Mouse (Mus musculus) mouse embryonic stem cell (cell line): ENCODE data around the gene Gm20388.

Experiments used
- in situ Hi-C, 2 experiments: fragments of 300-500 bp; cut with MboI; formaldehyde crosslinking; loops; 1 replicate in 1 of 2; 3 replicates in 1 of 2; pipeline ENCODE4 v1.14.3; 2019 to 2020; ENCODE audit warnings: low sequenced_read_pairs in 2 of 2, low pct_unique_long_range_greater_than_20kb in 1 of 2, mixed read lengths in 1 of 2; ENCODE audit not compliant: unreplicated experiment in 1 of 2

The Gm20388 gene

DNA sequence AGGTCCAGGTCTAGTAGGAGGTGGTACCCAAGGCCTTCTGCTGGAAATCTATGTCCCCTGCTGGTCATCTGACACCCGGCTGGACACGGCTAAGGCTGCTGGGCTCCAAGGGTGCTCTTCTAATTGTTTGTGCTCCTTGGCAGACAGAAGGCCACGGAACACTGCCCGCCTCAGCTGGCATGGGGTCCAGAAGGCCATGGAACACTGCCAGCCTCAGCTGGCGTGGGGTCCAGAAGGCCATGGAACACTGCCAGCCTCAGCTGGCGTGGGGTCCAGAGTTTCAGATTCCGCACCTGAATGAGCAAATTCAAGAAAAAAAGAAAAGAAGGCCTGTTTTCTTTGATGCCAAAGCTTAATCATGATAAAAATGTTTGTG is 2070.9 kb downstream of the Gm20388 start:
- in situ Hi-C loops: no loop called here

DNA sequence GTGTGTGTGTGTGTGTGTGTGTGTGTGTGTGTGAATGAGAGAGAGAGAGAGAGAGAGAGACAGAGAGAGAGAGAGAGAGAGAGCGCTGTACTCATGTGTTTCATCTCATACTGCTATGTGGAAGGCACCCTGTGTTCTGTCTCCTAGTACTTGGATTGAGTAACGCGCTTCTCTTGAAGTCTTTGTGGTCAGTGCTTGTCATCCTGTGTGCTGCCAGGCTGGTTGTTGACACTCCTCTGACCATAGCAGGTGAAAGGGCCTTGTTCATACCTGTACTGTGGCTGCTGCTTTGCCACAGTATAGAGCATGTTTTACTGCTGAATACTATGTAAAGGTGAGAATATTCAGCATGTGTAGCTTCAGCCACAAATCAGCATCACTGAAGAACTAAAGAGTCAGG is 2075.0 kb downstream of the Gm20388 start:
- in situ Hi-C loops: no loop called here

DNA sequence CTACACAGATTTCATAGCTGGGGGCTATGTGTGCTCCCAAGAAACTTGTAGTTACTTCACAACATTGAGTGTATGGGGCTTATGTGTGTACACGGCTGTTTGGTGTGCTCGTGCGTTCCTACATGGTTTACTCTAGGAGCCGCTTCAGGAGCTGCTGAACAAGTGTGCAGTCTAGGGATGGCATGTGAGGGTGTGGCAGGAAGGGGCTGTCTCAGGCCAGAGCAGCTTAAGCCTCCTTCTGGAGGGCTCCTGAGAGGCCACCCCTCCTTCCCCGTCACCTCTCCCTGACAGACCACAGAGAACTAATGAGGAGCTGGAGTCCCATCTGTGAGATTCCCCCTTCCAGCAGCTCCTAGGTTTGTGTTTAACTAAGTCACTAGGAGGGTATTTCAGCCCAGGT is 2077.3 kb downstream of the Gm20388 start:
- in situ Hi-C loops: no loop called here

DNA sequence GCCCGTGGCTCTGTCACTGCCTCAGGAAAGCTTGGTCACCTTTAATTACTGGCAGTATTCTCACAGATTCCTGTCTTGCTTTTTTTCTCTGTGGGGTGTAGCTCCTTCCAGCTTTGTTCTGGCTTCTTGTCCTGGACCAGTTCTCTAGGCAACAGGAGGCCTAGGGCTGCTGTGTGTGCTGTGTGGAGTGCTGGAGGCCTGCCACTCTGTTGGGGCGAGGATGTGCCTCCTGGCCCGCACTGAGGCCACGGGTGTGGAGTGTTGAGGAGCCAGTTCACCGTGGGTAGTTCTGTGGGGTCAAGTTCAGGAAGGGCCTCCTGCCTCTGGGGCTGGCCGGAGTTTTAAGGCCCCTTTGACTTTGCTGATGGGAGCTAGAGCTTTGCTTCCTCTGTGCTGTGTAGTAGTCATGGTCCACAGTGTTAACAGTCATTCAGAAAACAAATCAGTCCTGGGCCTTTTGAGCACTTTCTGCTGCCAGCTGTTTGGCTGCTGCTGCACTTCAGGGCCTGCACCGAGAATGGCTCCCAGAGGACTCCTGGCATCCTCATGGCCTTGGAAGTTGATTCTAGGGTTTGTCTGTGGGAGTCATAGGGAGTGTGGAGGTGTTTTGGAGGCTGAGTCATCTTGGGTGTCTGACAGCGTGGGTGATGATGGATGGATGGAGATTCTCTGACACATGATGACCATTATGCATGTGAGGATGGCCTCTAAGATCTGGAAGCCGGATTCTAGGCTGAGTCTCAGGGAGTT is 2080.0 kb downstream of the Gm20388 start:
- in situ Hi-C loops: no loop called here

DNA sequence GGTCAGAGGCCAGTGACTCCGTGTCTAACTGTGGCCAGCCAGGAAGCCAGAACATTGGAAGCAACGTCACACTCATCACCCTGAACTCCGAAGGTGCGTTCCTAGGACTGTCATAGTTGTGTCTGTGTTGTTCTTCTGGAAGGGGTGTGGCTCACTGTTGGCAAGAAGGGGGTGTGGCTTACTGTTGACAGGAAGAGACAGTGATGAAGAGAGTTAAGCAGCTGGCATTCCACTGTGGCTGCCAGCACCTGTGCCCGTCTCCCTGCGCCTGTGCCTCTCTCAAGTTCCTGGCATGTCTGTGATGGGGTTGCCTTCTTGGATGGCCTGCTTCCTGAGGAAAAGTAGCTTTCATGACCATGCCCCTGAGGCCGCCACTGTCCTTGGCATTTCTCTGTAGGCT is 2081.0 kb downstream of the Gm20388 start:
- in situ Hi-C loops: no loop called here

DNA sequence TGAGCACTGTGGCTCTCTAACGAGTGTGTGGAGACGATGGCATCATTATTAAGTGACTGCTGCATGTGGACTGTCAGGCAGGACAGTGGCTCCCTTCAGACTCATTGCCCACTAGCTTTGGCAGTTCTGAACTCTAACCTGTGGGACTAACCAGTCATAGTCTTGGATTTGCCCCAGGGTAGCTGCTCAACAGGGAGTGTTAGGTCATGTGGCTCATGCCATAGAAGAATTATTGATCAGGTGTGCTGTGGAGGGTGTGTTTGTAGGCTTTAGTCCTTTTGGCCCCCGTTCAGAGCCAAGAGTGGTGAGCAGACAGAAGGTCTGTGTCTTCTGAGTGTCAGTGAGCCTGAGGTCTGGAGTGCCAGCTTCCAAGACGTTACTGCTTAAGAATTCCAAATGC is 2082.3 kb downstream of the Gm20388 start:
- in situ Hi-C loops: no loop called here

DNA sequence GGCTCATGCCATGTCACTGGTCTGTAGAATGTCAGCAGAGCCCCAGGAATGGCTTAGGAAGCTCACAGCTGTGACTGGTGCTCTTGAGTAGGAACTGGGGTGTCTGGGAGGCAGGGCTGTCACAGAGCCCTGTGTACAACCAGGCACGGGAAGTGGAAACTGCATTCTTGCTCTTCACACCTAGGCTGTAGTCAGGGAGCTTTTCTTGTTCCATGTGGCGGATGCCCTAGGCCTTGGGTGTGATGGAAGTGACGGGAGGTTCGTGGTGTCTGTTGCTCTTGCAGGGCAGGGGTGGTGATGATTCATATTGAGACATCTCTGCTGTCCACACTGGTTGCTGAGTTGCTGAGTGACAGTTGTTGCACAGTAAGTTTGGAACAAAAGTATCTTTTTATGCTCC is 2084.5 kb downstream of the Gm20388 start:
- in situ Hi-C loops: no loop called here

DNA sequence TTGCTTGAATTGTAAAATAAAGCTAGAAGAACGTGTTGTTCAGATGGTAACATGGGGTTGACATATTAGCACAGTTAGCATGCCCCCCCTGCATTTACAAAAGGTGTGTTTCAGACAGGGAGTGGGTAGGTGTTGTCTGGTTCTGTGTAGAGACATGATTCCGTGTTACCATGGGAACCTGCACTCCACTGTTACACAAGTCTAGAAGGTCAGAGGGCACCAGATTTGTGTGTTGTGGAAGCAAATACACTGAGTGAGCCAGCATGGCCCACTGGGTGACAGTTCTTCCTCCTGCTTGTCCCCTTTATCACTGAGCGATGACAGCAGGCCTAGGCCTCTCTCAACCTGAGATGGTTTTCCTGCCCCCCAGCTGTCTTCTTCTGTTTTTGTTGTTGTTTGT is 2085.3 kb downstream of the Gm20388 start:
- in situ Hi-C loops: no loop called here

DNA sequence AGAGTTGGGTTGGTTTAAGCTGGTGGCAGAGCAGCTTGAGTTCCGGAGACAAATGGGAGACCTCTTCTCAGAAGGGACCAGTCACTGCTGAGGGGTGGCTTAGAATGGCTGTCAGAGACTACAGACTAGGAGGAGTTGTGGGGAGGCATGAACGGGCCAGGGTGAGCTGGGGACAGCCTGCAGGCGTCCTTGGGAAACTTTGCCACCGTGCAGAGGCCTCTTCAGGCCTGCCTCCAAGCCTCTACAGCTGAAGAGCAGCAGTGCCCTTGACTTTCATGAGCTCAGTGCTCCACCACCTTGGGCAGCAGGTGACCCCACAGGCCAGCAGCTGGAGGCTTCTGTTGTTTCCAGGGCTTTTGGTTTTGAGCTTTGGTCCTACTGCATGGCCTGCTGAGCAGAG is 2088.0 kb downstream of the Gm20388 start:
- in situ Hi-C loops: no loop called here

DNA sequence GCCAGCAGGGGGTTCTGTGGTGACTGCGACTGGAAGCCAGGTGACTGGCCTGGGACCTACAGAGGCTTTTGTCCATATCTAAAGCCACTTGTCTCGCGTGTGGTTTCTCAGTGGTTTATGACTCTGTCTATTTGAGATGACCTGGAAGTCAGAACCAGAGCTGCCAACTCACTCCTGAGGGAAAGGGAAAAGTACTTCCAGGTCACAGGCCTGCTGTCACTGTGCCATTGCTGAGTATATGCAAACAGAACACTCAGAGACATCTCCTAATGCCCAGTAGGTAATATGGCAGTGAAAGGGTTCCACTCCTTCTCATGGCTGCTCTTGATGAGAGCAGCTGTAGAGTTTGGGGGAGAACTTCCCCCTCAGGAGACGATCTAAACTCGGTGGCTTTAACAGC is 2088.6 kb downstream of the Gm20388 start:
- in situ Hi-C loops: no loop called here

DNA sequence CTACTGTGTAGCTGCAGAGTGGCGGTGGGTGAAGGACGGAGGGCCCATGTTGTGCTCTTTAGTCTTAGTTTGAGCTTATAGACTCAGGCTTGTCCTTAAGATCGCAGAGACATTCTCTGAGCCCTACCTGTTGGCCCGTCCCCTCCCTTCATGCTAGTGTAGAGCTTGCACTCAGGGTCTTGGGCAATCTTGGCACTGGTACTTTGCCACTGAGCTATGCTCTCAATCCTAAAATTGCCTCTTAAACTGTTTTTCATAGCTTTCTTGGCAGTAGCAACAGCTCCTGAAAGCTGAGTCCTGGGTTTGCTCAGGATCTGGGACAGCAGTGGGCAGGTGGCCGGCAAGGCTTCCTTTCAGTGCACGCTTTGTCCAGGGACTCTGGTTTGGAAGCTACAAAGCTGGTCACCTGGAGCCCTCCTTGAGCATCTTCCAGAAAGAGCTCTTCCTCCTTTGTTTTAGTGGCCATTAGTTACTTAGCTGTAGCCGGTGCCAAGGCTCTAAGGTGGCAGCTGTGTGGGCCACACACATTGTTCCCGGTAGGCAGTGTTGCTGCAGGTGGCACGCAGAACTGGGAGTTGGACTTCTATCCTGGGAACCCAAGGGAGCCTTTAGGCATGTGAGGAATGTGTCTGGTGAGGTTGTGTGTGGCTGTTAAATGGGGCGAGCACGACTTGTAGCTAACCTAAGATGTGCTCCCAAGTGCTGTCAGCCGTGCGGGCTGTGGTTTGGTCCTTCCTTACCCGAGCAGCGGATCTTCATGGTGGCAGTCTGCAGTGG is 2090.9 kb downstream of the Gm20388 start:
- in situ Hi-C loops: no loop called here

DNA sequence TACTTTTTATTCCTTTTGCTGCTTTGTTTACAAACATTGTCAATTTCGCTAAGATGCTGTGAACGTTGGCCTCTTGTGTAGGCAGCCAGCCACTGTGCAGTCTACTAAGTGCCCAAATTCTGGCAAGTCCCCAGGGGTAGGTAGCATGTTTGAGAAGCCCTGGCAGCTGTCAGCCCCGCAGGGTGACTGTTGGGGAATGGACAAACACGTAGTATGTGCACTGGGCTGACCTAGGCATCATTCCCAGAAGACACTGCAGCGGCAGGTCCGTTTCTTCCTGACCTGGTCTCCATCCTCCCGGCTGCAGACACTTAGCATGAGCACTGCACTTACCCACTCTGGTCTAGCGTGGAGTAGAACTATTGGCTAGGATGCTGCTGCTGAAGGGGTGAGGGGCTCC is 2093.0 kb downstream of the Gm20388 start:
- in situ Hi-C loops: no loop called here

DNA sequence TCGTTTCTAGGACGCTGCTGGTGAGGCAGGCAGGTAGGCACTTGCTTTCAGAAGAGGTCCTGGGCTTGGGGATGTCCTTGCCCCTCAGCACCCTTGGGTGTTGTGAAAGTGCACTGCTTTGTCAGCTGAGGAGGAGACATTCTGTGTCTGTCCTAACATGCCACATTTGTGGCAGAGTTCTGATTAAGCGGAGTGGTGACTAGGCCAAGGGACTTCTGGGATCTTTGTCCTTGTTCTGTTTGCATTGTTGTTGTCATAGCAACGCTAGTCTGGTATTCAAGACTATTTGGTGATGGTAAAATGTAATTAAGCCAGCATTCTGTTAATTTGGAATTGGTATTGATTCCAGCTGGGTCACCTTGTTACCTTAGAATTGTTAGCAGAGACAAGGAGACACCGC is 2093.5 kb downstream of the Gm20388 start:
- in situ Hi-C loops: no loop called here

DNA sequence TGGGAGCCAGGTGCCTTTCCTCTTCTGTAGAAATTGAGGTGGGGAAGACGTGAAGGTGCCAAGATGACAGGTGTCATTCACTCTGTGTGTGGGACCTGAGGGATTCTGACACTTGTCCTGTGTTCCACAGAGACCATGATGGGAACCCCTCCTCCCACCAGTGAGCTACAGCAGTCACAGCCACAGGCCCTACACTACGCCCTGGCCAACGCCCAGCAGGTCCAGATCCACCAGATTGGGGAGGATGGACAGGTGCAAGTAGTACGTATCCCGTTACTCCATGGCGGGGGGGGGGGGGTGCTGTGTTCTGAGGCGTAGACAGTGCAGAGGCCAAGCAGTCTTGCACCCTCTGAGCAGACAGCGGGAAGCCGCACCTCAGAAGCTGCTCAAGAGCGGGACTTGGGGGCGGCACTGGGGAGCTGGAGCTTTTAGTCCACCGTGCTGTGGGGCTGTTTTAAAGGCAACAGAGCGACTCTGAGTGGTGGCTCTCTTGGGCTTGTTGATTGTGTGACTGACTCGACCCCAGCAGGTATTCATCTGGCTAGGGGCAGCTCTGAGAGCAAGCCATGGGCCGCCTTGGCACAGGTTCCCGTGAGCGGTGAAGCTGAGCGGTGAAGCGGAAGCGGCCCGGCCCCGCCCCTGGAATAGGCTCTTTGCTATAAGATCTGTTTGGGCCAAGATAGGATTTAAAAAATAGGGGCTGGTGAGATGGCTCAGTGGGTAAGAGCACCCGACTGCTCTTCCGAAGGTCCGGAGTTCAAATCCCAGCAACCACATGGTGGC is 2095.0 kb downstream of the Gm20388 start:
- in situ Hi-C loops: no loop called here

DNA sequence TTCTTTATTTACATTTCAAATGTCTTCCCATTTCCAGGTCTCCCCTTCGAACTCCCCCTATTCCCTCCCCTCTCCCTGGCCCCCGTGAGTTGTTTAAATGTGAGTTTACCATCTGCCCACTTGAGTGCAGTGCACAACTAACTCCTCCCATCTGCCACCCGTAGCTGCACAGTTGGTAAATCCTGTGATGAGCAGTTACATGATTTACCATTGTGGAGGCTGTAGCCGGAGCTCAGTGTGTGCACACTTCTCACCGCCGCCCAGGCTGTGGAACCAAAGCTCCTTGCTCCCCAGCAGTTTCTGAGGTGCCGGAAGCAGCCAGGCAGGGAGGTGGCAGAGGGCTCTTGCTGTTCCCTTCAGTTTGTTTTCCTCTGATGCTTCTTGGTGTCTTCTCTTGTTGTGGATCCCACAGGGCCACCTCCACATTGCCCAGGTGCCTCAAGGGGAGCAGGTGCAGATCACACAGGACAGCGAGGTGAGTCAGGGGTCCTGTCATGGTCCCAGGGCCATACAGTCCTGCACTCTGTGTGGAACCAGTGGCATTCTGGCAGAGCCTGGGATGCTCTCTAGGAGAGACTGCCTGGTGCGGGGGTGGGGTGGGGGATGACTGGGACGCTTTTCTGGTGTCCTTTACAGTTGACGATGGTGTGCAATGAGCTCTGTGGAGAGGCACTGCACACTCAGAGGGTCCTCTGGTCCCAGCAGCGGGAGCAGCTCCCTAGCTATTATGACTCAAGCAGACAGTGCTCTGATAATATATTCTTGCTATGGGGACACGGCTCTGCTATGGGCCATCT is 2096.2 kb downstream of the Gm20388 start:
- in situ Hi-C loops: no loop called here

DNA sequence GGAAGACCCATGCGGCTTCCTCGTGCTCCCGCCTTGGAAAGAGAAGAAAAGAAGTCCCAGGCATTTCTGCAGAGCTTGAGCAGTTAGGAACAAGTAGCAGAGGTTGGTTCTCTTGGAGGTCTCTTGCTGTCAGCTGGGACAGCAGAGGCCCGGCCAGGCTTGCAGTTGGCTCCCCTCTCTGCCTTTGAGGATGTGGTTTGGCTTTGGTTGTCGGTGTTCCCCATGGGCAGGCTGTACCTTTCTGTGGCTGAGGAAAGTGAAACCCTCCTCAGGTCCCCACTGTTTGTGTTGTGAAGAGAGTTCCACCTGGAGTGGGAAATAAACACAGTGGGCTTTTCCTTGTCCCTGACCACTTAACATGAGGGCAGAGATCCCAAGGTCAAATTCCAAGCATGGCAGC is 2097.8 kb downstream of the Gm20388 start:
- in situ Hi-C loops: no loop called here

DNA sequence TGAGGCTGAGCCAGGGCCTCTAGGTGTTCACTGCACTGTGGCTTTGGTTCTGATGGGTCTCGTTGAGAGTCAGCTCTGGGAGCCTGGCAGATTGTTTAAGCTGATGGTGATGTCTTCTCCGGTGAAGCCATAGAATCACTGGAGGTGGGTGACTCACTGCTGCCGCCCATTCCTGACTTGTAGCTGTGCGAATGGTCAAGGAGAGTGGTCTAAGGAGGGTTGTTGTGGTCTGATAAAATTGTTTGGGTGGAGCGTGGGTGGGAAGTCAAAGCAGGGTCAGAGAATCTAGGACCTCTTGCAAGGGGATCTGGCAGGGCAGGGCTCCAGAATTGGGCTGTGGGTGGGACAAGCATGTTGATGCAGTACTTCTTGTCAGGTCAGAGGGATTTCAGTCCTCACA is 2100.0 kb downstream of the Gm20388 start:
- in situ Hi-C loops: no loop called here

DNA sequence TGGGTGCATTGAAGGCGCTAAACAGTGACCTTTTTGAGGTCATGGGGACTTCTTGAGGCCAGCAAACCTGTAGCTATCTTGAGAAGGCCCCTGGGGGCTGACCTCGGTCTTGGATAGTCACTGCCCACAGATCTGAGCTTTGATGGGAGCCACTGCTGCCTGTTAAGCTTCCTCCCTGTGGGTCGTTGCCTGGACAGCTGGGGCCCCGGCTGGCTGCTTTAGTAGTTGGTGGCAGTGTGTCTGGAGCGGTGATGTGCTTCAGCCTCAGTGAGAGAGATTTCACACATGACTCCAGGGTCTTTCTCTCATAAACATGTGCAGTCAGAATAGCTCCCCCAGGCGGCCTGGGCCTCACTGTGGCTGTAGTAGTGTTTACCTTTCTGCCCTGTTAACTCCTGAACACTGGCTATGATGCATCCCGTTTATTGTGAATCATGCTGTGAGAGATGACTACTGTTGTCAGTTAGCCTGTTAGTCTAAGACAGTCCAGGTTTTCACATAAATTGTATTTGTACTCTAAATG is 2100.5 kb downstream of the Gm20388 start:
- in situ Hi-C loops: no loop called here
